Mouse (Mus musculus): Measurements from ENCODE around the gene Fam161a.

DNA sequence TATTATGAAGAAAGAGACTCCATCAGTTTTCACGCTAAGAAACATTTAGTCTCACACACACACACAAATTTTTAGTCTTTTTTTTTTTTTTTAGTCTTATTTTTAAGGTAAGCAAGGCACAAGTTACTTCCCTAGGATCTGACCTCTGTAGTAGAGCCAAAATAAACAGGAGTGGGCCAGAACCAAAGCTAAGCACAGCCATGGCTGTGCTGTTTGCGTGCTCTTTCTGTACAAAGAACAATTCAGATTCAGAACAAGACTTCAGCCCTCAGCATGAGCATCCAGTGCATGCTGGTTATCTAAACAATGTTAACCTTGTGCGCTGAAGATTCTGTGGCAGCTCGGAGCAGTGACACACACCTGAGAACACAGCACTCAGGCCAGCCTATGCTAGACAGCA is 42.9 kb upstream of the Fam161a start:
- TF ChIP-seq POLR2A (IDR thresholded peaks at IDR 0.05; ENCODE audit: insufficient read depth, low read length) (no peak), CTCF (IDR thresholded peaks at IDR 0.05; ENCODE audit: low read depth, low read length) (no peak)
